Mouse (Mus musculus) forebrain, embryonic 15.5 days (tissue): ENCODE data around the gene Dolk. TPM values are rescaled to one million over a fixed set of nuclear protein-coding genes. Genes with fewer than 3 reads are reported as not detected.
A peak's percentile ranks its signal among the peaks of the same experiment; 100 is the strongest.

ENCODE experiments used
- ATAC-seq: fragments of 200-750 bp; cut with Nextera tagmentation; replicated peaks from 2 replicates; pipeline ENCODE4 v1.8.0; 2017; ENCODE audit warnings: mild to moderate bottlenecking, moderate TSS enrichment, moderate library complexity
- H3K27ac ChIP-seq: fragments of 300-500 bp; sonication (generic); replicated peaks from 2 replicates; pipeline ENCODE4 v1.5.1; 2015; ENCODE audit warnings: mild to moderate bottlenecking, inconsistent platforms
- H3K27me3 ChIP-seq: fragments of 300-500 bp; sonication (generic); 2 replicates; pipeline ENCODE4 v1.6.1; 2015; ENCODE audit warnings: inconsistent platforms
- H3K36me3 ChIP-seq: fragments of 300-500 bp; sonication (generic); 2 replicates; pipeline ENCODE4 v1.6.1; 2015; ENCODE audit warnings: mild to moderate bottlenecking, inconsistent platforms
- H3K4me1 ChIP-seq: fragments of 300-500 bp; sonication (generic); 2 replicates; pipeline ENCODE4 v1.6.1; 2015; ENCODE audit warnings: inconsistent platforms
- H3K4me2 ChIP-seq: fragments of 300-500 bp; sonication (generic); replicated peaks from 2 replicates; pipeline ENCODE4 v1.6.1; 2015; ENCODE audit warnings: mild to moderate bottlenecking, inconsistent platforms
- H3K4me3 ChIP-seq: fragments of 300-500 bp; sonication (generic); 2 replicates; pipeline ENCODE4 v1.5.1; 2015; ENCODE audit warnings: mild to moderate bottlenecking, inconsistent platforms
- H3K9ac ChIP-seq: fragments of 300-500 bp; sonication (generic); replicated peaks from 2 replicates; pipeline ENCODE4 v1.6.1; 2015; ENCODE audit warnings: mild to moderate bottlenecking, inconsistent platforms
- H3K9me3 ChIP-seq: fragments of 300-500 bp; sonication (generic); 2 replicates; pipeline ENCODE4 v1.6.1; 2016; ENCODE audit warnings: inconsistent platforms
- WGBS: fragments of 180-500 bp; shearing (Covaris S2); methylation state at CpG from one replicate; pipeline ENCODE4 v1.1.7; 2015; ENCODE audit warnings: mixed read lengths; 5-methylcytosine and 5-hydroxymethylcytosine counted together
- polyA plus RNA-seq: library from polyadenylated mRNA; unstranded; fragments of >200 nt; fragmentation: Nextera tagmentation; extraction: Ambion mirVana; gene quantifications from 2 replicates; pipeline ENCODE4 v1.2.1, GENCODE M21; 2015

Gene Dolk
- polyA plus RNA-seq, 1 experiment from 2014 or later = 34.1 TPM

GRCm38 (mm10) chr2:30299966-30300365 lies 13.8 kb upstream of the Dolk start:
- H3K9me3 ChIP-seq = no peaks in the 10 kb centered on the region
- no peak for ATAC-seq
- no peak overlapping the region for H3K4me3 ChIP-seq
- H3K9ac ChIP-seq = no peak overlapping the region
- peaks cover 78% of the 10 kb centered on the region for H3K36me3 ChIP-seq
- no peaks in the 10 kb centered on the region for H3K4me1 ChIP-seq
- 91% methylated on average over 5 of the region's 5 CpGs for WGBS
- H3K27me3 ChIP-seq = no peaks in the 10 kb centered on the region
- no peak overlapping the region for H3K27ac ChIP-seq
- no peak overlapping the region for H3K4me2 ChIP-seq

- 76% methylated on average over 3 of the region's 3 CpGs for WGBS
Measured at GRCm38 (mm10) chr2:30299525-30299924, 13.4 kb upstream of the Dolk start.

GRCm38 (mm10) chr2:30287027-30287373 lies 866 bp upstream of the Dolk start:
- peak overlapping the region; percentile 95 for H3K4me3 ChIP-seq
- no peak for ATAC-seq
- H3K9ac ChIP-seq = peak overlapping the region; percentile 95
- under 1% methylated on average over 10 of the region's 10 CpGs for WGBS
- H3K36me3 ChIP-seq = peaks cover 11% of the 10 kb centered on the region
- peaks cover 24% of the 10 kb centered on the region for H3K4me1 ChIP-seq
- H3K4me2 ChIP-seq = peak overlapping the region; percentile 74
- H3K27me3 ChIP-seq = no peaks in the 10 kb centered on the region
- peak overlapping the region; percentile 59; the same call in 1 of the 2 replicates for H3K27ac ChIP-seq
- no peaks in the 10 kb centered on the region for H3K9me3 ChIP-seq

More at GRCm38 (mm10) chr2:30299525-30299924, 13.4 kb upstream of the Dolk start:
- no peaks in the 10 kb centered on the region for H3K4me1 ChIP-seq
- no peak overlapping the region for H3K4me3 ChIP-seq
- H3K27me3 ChIP-seq = no peaks in the 10 kb centered on the region
- no peak overlapping the region for H3K4me2 ChIP-seq
- no peak overlapping the region for H3K9ac ChIP-seq
- no peak overlapping the region for H3K27ac ChIP-seq
- H3K9me3 ChIP-seq = no peaks in the 10 kb centered on the region
- ATAC-seq = no peak
- peaks cover 73% of the 10 kb centered on the region for H3K36me3 ChIP-seq

- peak; percentile 78 for ATAC-seq
- Histone ChIP-seq H3K4me2 (peak overlapping the region; percentile 74), H3K27ac (peak overlapping the region; percentile 35; the same call in 1 of the 2 replicates), H3K27me3 (no peaks in the 10 kb centered on the region), H3K36me3 (peaks cover 11% of the 10 kb centered on the region), H3K9me3 (no peaks in the 10 kb centered on the region), H3K4me1 (peaks cover 24% of the 10 kb centered on the region), H3K4me3 (peak overlapping the region; percentile 95), H3K9ac (peak overlapping the region; percentile 95)
- WGBS = 15% methylated on average over 38 of the region's 38 CpGs
Measured at GRCm38 (mm10) chr2:30285416-30286181, 535 bp downstream of the Dolk start.

GRCm38 (mm10) chr2:30285004-30285403 lies 1.1 kb downstream of the Dolk start:
- peaks cover 24% of the 10 kb centered on the region for H3K4me1 ChIP-seq
- 91% methylated on average over 5 of the region's 5 CpGs for WGBS
- H3K4me3 ChIP-seq = peak overlapping the region; percentile 95; the same call in 1 of the 2 replicates
- H3K27ac ChIP-seq = no peak overlapping the region
- peaks cover 7% of the 10 kb centered on the region for H3K36me3 ChIP-seq
- no peaks in the 10 kb centered on the region for H3K27me3 ChIP-seq
- no peaks in the 10 kb centered on the region for H3K9me3 ChIP-seq
- 0 out of 2 replicates have a peak overlapping the region, but pooled peaks have one; percentile 19 for H3K9ac ChIP-seq
- peak overlapping the region; percentile 74 for H3K4me2 ChIP-seq
- no peak for ATAC-seq

GRCm38 (mm10) chr2:30283193-30283592 lies 2.9 kb downstream of the Dolk start:
- Histone ChIP-seq H3K4me3 (no peak overlapping the region), H3K9me3 (no peaks in the 10 kb centered on the region), H3K9ac (no peak overlapping the region), H3K4me2 (no peak overlapping the region), H3K36me3 (peaks cover 8% of the 10 kb centered on the region), H3K27me3 (no peaks in the 10 kb centered on the region), H3K27ac (no peak overlapping the region), H3K4me1 (peaks cover 24% of the 10 kb centered on the region)
- ATAC-seq = no peak
- WGBS = 93% methylated on average over 2 of the region's 2 CpGs

- H3K27ac ChIP-seq = no peak overlapping the region
- 79% methylated on average over 3 of the region's 3 CpGs for WGBS
- no peak for ATAC-seq
Measured at GRCm38 (mm10) chr2:30281651-30282050, 4.5 kb downstream of the Dolk start.

GRCm38 (mm10) chr2:30280743-30281142 lies 5.4 kb downstream of the Dolk start, which contains the start of gene Gm28038:
Gm28038 (plus strand) TSS chr2:30281043.
- Histone ChIP-seq H3K27me3 (no peaks in the 10 kb centered on the region), H3K9me3 (no peaks in the 10 kb centered on the region), H3K4me1 (peaks cover 9% of the 10 kb centered on the region), H3K36me3 (peaks cover 12% of the 10 kb centered on the region), H3K4me2 (no peak within 1 kb of the TSS), H3K27ac (no peak within 1 kb of the TSS), H3K9ac (no peak within 1 kb of the TSS), H3K4me3 (no peak within 1 kb of the TSS)
- WGBS = 91% methylated on average over 11 of the region's 11 CpGs
- ATAC-seq = no peak

More at GRCm38 (mm10) chr2:30281651-30282050, 4.5 kb downstream of the Dolk start:
- no peak overlapping the region for H3K9ac ChIP-seq
- H3K4me2 ChIP-seq = no peak overlapping the region
- H3K4me3 ChIP-seq = no peak overlapping the region
- peaks cover 12% of the 10 kb centered on the region for H3K36me3 ChIP-seq
- H3K9me3 ChIP-seq = no peaks in the 10 kb centered on the region
- H3K4me1 ChIP-seq = peaks cover 9% of the 10 kb centered on the region
- H3K27me3 ChIP-seq = no peaks in the 10 kb centered on the region

- H3K4me1 ChIP-seq = peaks cover 15% of the 10 kb centered on the region
- WGBS = 38% methylated on average over 1 of the region's 1 CpGs
- no peak overlapping the region for H3K4me3 ChIP-seq
- H3K4me2 ChIP-seq = no peak overlapping the region
- peak; percentile 79; the same call in 1 of the 2 replicates for ATAC-seq
- H3K27me3 ChIP-seq = no peaks in the 10 kb centered on the region
- peaks cover 6% of the 10 kb centered on the region for H3K36me3 ChIP-seq
- 0 out of 2 replicates have a peak overlapping the region, but pooled peaks have one; percentile 24 for H3K27ac ChIP-seq
- no peak overlapping the region for H3K9ac ChIP-seq
- H3K9me3 ChIP-seq = no peaks in the 10 kb centered on the region
Measured at GRCm38 (mm10) chr2:30270134-30270533, 16.0 kb downstream of the Dolk start.

GRCm38 (mm10) chr2:30269241-30269990 lies 16.7 kb downstream of the Dolk start:
- peaks cover 11% of the 10 kb centered on the region for H3K36me3 ChIP-seq
- H3K9me3 ChIP-seq = no peaks in the 10 kb centered on the region
- no peak overlapping the region for H3K9ac ChIP-seq
- no peaks in the 10 kb centered on the region for H3K27me3 ChIP-seq
- H3K4me2 ChIP-seq = no peak overlapping the region
- ATAC-seq = no peak
- 89% methylated on average over 17 of the region's 17 CpGs for WGBS
- peak overlapping the region; percentile 24; the same call in 1 of the 2 replicates for H3K27ac ChIP-seq
- H3K4me3 ChIP-seq = no peak overlapping the region
- H3K4me1 ChIP-seq = peaks cover 20% of the 10 kb centered on the region

- 62% methylated on average over 4 of the region's 4 CpGs for WGBS
- no peaks in the 10 kb centered on the region for H3K27me3 ChIP-seq
- ATAC-seq = no peak
- H3K4me3 ChIP-seq = no peak overlapping the region
- H3K9me3 ChIP-seq = no peaks in the 10 kb centered on the region
- H3K4me2 ChIP-seq = no peak overlapping the region
- H3K36me3 ChIP-seq = peaks cover 19% of the 10 kb centered on the region
- H3K4me1 ChIP-seq = peaks cover 31% of the 10 kb centered on the region
- no peak overlapping the region for H3K27ac ChIP-seq
- no peak overlapping the region for H3K9ac ChIP-seq
Measured at GRCm38 (mm10) chr2:30268371-30268770, 17.8 kb downstream of the Dolk start.

GRCm38 (mm10) chr2:30267466-30267865 lies 18.7 kb downstream of the Dolk start:
- Histone ChIP-seq H3K9ac (no peak overlapping the region), H3K36me3 (peaks cover 23% of the 10 kb centered on the region), H3K4me3 (no peak overlapping the region), H3K27me3 (no peaks in the 10 kb centered on the region), H3K4me1 (peaks cover 40% of the 10 kb centered on the region), H3K27ac (no peak overlapping the region), H3K9me3 (no peaks in the 10 kb centered on the region), H3K4me2 (no peak overlapping the region)
- 93% methylated on average over 2 of the region's 2 CpGs for WGBS
- no peak for ATAC-seq
